Mouse (Mus musculus) induced T-regulatory cell, adult 2 months (primary cell): ENCODE results near the gene Acat2.
"Not testable (repeated sequence)": the region's sequence is repeated elsewhere in the genome, so short reads cannot be mapped to it uniquely, and the experiment has no call there.

Experiments
- DNase-seq: peaks from one replicate; pipeline ENCODE4 v3.0.0-alpha.2; 2012; ENCODE audit warnings: low read depth

Gene Acat2

GRCm38 (mm10) chr17:12906436-12906835, 54.1 kb downstream of the Acat2 start:
- no peak for DNase-seq

GRCm38 (mm10) chr17:12905810-12906209, 54.7 kb downstream of the Acat2 start:
- no peak for DNase-seq

GRCm38 (mm10) chr17:12904349-12904748, 56.2 kb downstream of the Acat2 start:
- DNase-seq, result no peak

GRCm38 (mm10) chr17:12903372-12904333, 56.9 kb downstream of the Acat2 start:
- DNase-seq, result no peak

GRCm38 (mm10) chr17:12902291-12902690, 58.3 kb downstream of the Acat2 start:
- no peak for DNase-seq

GRCm38 (mm10) chr17:12898607-12899006, 61.9 kb downstream of the Acat2 start:
- not testable (repeated sequence) for DNase-seq

GRCm38 (mm10) chr17:12897674-12898073, 62.9 kb downstream of the Acat2 start:
- no peak for DNase-seq
